Mouse (Mus musculus): Measurements from ENCODE around the gene Olfr69. TPM values are rescaled to one million over a fixed set of nuclear protein-coding genes. Genes with fewer than 3 reads are reported as not detected.
A peak's percentile ranks its signal among the peaks of the same experiment; 100 is the strongest.

Olfr69 gene
- total and polyA plus RNA-seq, 3 experiments: not detected

DNA sequence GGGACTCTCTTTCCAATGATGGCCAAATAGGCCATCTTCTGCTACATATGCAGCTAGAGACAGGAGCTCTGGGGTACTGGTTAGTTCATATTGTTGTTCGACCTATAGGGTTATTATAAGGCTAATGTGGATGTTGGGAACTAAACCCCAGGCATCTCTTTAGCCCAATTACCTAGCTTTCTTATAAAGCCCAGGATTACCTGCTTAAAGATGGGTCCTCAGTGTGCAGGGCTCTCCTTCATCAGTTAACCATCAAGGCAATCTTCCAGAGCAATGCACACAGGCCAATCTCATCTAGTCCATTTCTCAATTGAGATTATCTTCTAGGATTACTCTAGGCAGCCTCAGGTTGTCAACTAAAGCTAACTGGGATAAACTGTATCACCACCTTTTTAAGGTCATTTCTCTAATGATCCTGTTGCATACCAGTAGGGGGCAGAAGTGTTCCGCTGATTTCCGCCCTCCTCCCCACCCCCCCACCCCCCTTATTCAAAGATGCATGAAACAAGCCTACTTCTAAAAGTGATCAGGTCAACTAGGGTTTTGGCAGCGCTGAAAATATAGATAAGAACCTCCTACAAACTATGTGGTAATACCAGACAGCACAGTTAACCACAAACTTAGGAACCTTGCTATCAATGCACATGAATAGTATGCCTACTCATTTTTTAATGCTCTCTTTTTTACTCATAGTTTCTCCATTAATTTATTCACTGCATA, 21.4 kb upstream of the Olfr69 start (continued):
- TF ChIP-seq MYC (IDR thresholded peaks at IDR 0.05; ENCODE audit: low read depth, low read length): 0 out of 2 replicates have a peak, but pooled peaks have one; percentile 43
- TF ChIP-seq ZC3H11A (IDR thresholded peaks at IDR 0.05; ENCODE audit: low read depth, low read length): peak; percentile 63
- no peak for TF ChIP-seq CHD2 (IDR thresholded peaks at IDR 0.05; ENCODE audit: low read length)
- TF ChIP-seq GATA1 (IDR thresholded peaks at IDR 0.05; ENCODE audit: low read depth, low read length): peak; percentile 24; the same call in 1 of the 2 replicates
- peak; percentile 97 for TF ChIP-seq BHLHE40 (IDR thresholded peaks at IDR 0.05; ENCODE audit: borderline replicate concordance, low read depth, low read length)
- TF ChIP-seq SIN3A (IDR thresholded peaks at IDR 0.05; ENCODE audit: low read length): peak; percentile 60
- TF ChIP-seq EP300 (IDR thresholded peaks at IDR 0.05; ENCODE audit: low read depth in 1 of 2, low read length in 2 of 2): peak; percentile 21 to 68; a peak in 3 of 4 replicates
- 0 out of 2 replicates have a peak, but pooled peaks have one; percentile 57 for TF ChIP-seq TCF12 (IDR thresholded peaks at IDR 0.05; ENCODE audit: low read depth, low read length)
- no peak for TF ChIP-seq POLR2AphosphoS2 (IDR thresholded peaks at IDR 0.05; ENCODE audit: low read length)
- TF ChIP-seq ZMIZ1 (IDR thresholded peaks at IDR 0.05; ENCODE audit: low read depth, low read length): no peak
- TF ChIP-seq MAZ (IDR thresholded peaks at IDR 0.05; ENCODE audit: low read depth, low read length): peak; percentile 77
- peak; percentile 65 for TF ChIP-seq RAD21 (IDR thresholded peaks at IDR 0.05; ENCODE audit: low read depth, low read length)
- no peak for TF ChIP-seq E2F4 (IDR thresholded peaks at IDR 0.05; ENCODE audit: borderline replicate concordance, low read depth, low read length)
- TF ChIP-seq GABPA (IDR thresholded peaks at IDR 0.05; ENCODE audit: low read depth, low read length): no peak
- peak; percentile 74 for TF ChIP-seq SMC3 (IDR thresholded peaks at IDR 0.05; ENCODE audit: low read depth, low read length)
- no peak for TF ChIP-seq MEF2A (IDR thresholded peaks at IDR 0.05; ENCODE audit: extremely low read depth, insufficient replicate concordance, low read depth, low read length, poor library complexity, severe bottlenecking)
- TF ChIP-seq ZNF384 (IDR thresholded peaks at IDR 0.05; ENCODE audit: low read depth, low read length): no peak
- no peak for TF ChIP-seq NRF1 (IDR thresholded peaks at IDR 0.05; ENCODE audit: insufficient read depth, low read depth, low read length, poor library complexity, severe bottlenecking)
- no peak for TF ChIP-seq USF2 (IDR thresholded peaks at IDR 0.05; ENCODE audit: borderline replicate concordance in 1 of 2, insufficient read depth in 1 of 2, low read depth in 1 of 2, low read length in 2 of 2)

GRCm38 (mm10) chr7:103791721-103792120, 20.3 kb upstream of the Olfr69 start, which contains the start of gene Olfr67:
Gene Olfr67 (minus strand): TSS chr7:103791821.
- H3K9ac ChIP-seq (ENCODE audit: control insufficient read depth, low read depth, low read length, poor library complexity, severe bottlenecking): no peak within 1 kb of the TSS
- no peak for TF ChIP-seq POLR2AphosphoS5 (IDR thresholded peaks at IDR 0.05; ENCODE audit: borderline replicate concordance, low read depth, low read length)
- no peak for TF ChIP-seq TAL1 (IDR thresholded peaks at IDR 0.05; ENCODE audit: low read length)
- TF ChIP-seq UBTF (IDR thresholded peaks at IDR 0.05; ENCODE audit: borderline replicate concordance, insufficient read depth, low read depth, low read length): no peak
- TF ChIP-seq ZC3H11A (IDR thresholded peaks at IDR 0.05; ENCODE audit: low read depth, low read length): no peak
- TF ChIP-seq CTCF (IDR thresholded peaks at IDR 0.05 in 2 of 3, conservative IDR thresholded peaks at IDR 0.05 in 1 of 3; ENCODE audit: control insufficient read depth in 1 of 3, insufficient read depth in 1 of 3, low read depth in 2 of 3, low read length in 3 of 3, poor library complexity in 1 of 3, severe bottlenecking in 1 of 3): no peak
- TF ChIP-seq SMC3 (IDR thresholded peaks at IDR 0.05; ENCODE audit: low read depth, low read length): no peak
- no peak for TF ChIP-seq SIN3A (IDR thresholded peaks at IDR 0.05; ENCODE audit: low read length)
- TF ChIP-seq GABPA (IDR thresholded peaks at IDR 0.05; ENCODE audit: low read depth, low read length): no peak

More at GRCm38 (mm10) chr7:103791721-103792120, 20.3 kb upstream of the Olfr69 start, which contains the start of gene Olfr67:
- H3K27ac ChIP-seq (ENCODE audit: control insufficient read depth, low read depth, low read length): no peak within 1 kb of the TSS
- no peaks in the 10 kb centered on the region for H3K79me2 ChIP-seq (ENCODE audit: control insufficient read depth, insufficient read depth, low read length, poor library complexity)
- H3K9me3 ChIP-seq (replicated peaks; ENCODE audit: insufficient read depth, low read length): no peaks in the 10 kb centered on the region
- H3K4me3 ChIP-seq (ENCODE audit: control insufficient read depth in 1 of 2, insufficient read depth in 1 of 2, low read depth in 2 of 2, low read length in 2 of 2): no peak within 1 kb of the TSS
- H3K4me1 ChIP-seq (ENCODE audit: control insufficient read depth in 1 of 2, insufficient read depth in 2 of 2, low read length in 2 of 2): no peaks in the 10 kb centered on the region
- DNase-seq (ENCODE audit: low read depth, low spot score): no peak
- no peaks in the 10 kb centered on the region for H3K27me3 ChIP-seq (ENCODE audit: control insufficient read depth in 1 of 2, insufficient read depth in 2 of 2, low read length in 2 of 2)
- no peaks in the 10 kb centered on the region for H3K36me3 ChIP-seq (ENCODE audit: control insufficient read depth in 1 of 2, insufficient read depth in 2 of 2, low read length in 2 of 2)

Measured in MEL (cell line).